8 mouse cellular contexts compared by ENCODE assay signal in the genomic region with DNA sequence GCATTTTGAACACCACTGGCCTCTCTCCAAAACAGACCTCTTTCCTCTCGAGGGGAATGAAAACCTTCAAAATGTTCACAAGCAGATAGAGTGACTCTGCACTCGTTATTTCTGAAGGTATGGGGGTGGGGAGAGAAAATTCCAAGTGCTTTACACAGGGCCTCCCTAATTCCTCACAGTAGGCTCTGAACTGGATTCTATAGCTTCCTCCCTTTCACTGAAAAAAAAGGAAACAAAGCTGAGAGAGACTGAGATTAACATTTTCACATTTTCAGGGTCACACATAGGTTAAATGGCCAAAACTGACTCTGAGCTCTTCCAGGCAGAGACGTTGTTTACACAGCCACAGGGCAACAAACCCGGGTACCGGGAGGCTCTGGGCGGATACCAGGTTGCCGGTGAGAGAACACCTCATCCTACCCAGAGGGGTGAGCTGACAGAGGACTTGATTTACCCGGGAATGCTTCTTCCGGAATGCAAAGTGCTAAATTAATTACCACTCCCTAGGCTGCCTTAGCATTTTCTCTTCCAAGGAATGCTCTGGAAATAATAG.
DNase-seq lines count a peak whose midpoint lies in the region; ATAC-seq lines count a peak whose summit lies in the region.

No protein-coding gene starts in this region.

- 4% methylated on average over 9 of the region's 9 CpGs for WGBS in heart, embryonic 10.5 days
- WGBS in liver, embryonic 11.5 days, result 19% methylated on average over 9 of the region's 9 CpGs

- no peaks in the 10 kb centered on the region for H3K9me3 ChIP-seq in heart, embryonic 10.5 days
- H3K9me3 ChIP-seq in liver, embryonic 11.5 days (ENCODE audit: control insufficient read depth, low read length), result no peaks in the 10 kb centered on the region

- no peak overlapping the region for H3K4me3 ChIP-seq in heart, embryonic 10.5 days
- no peak overlapping the region for H3K4me3 ChIP-seq in liver, embryonic 11.5 days (ENCODE audit: low read depth, low read length)

- peaks cover 67% of the 10 kb centered on the region for H3K4me1 ChIP-seq in heart, embryonic 10.5 days
- H3K4me1 ChIP-seq in liver, embryonic 11.5 days (replicated peaks; ENCODE audit: control insufficient read depth, insufficient read depth, low read length), result peaks cover 9% of the 10 kb centered on the region

- peak overlapping the region; percentile 96 for H3K27ac ChIP-seq in heart, embryonic 10.5 days
- H3K27ac ChIP-seq in liver, embryonic 11.5 days (ENCODE audit: low read depth, low read length), result peak overlapping the region; percentile 78

- H3K27me3 ChIP-seq in heart, embryonic 10.5 days (ENCODE audit: insufficient read depth, poor library complexity, severe bottlenecking), result no peaks in the 10 kb centered on the region
- no peaks in the 10 kb centered on the region; the same call in 1 of the 2 replicates for H3K27me3 ChIP-seq in liver, embryonic 11.5 days (replicated peaks; ENCODE audit: control insufficient read depth, insufficient read depth, low read length)

- H3K36me3 ChIP-seq in heart, embryonic 10.5 days, result no peaks in the 10 kb centered on the region
- H3K36me3 ChIP-seq in liver, embryonic 11.5 days (ENCODE audit: control insufficient read depth, insufficient read depth, low read length), result no peaks in the 10 kb centered on the region

- no peak overlapping the region for H3K9ac ChIP-seq in liver, embryonic 11.5 days (ENCODE audit: low read depth, low read length)

- DNase-seq in 416B (ENCODE audit: low read depth), result peak; percentile 40
- peak; percentile 61 for DNase-seq in NIH3T3 (ENCODE audit: low read depth)
- DNase-seq in heart, embryonic 10.5 days (ENCODE audit: low spot score), result no peak
- no peak for DNase-seq in liver, embryonic 11.5 days (ENCODE audit: low spot score)
- no peak for DNase-seq in right cerebral cortex, postnatal 14 days
- DNase-seq in frontal cortex, postnatal 25 days (ENCODE audit: low spot score in 2 of 2), result no peak
- no peak for DNase-seq in urinary bladder, postnatal 10 days (ENCODE audit: low spot score)
- no peak for DNase-seq in thymus, postnatal 36 days

- ATAC-seq in liver, embryonic 11.5 days (replicated peaks; ENCODE audit: low FRiP score), result no peak

- 0 out of 2 replicates have a peak overlapping the region, but pooled peaks have one; percentile 9 for H3K4me2 ChIP-seq in liver, embryonic 11.5 days

Comparison
In these comparisons a context has a peak if more than half of its experiments do, and no peak if none do; other contexts are left out.
1. DNase-seq: peak in 416B (single experiment) and NIH3T3 (single experiment); none in heart, embryonic 10.5 days (single experiment), liver, embryonic 11.5 days (single experiment), right cerebral cortex, postnatal 14 days (single experiment), frontal cortex, postnatal 25 days (0 of 2), urinary bladder, postnatal 10 days (single experiment) and thymus, postnatal 36 days (0 of 2).